Mouse (Mus musculus) liver, embryonic 12.5 days (tissue): ENCODE measurements around the gene Purb. TPM values are rescaled to one million over a fixed set of nuclear protein-coding genes. Genes with fewer than 3 reads are reported as not detected.
A peak's percentile ranks its signal among the peaks of the same experiment; 100 is the strongest.

Experiments
- ATAC-seq: fragments of 200-750 bp; cut with Nextera tagmentation; 2 replicates; pipeline ENCODE4 v1.8.0; 2017; ENCODE audit warnings: moderate number of reproducible peaks, mild to moderate bottlenecking, moderate library complexity
- H3K27ac ChIP-seq: fragments of 300-500 bp; sonication (generic); 2 replicates; pipeline ENCODE4 v1.5.1; 2016; ENCODE audit warnings: mild to moderate bottlenecking
- H3K27me3 ChIP-seq: fragments of 300-500 bp; sonication (generic); replicated peaks from 2 replicates; pipeline ENCODE4 v1.6.1; 2016; ENCODE audit warnings: mild to moderate bottlenecking, moderate library complexity
- H3K36me3 ChIP-seq: fragments of 300-500 bp; sonication (generic); 2 replicates; pipeline ENCODE4 v1.6.1; 2016; ENCODE audit warnings: mild to moderate bottlenecking, moderate library complexity
- H3K4me1 ChIP-seq: fragments of 300-500 bp; sonication (generic); 2 replicates; pipeline ENCODE4 v1.6.1; 2016
- H3K4me2 ChIP-seq: fragments of 300-500 bp; sonication (generic); 2 replicates; pipeline ENCODE4 v1.6.1; 2016; ENCODE audit warnings: mild to moderate bottlenecking, moderate library complexity
- H3K4me3 ChIP-seq: fragments of 300-500 bp; sonication (generic); 2 replicates; pipeline ENCODE4 v1.5.1; 2016; ENCODE audit warnings: mild to moderate bottlenecking, moderate library complexity
- H3K9ac ChIP-seq: fragments of 300-500 bp; sonication (generic); 2 replicates; pipeline ENCODE4 v1.6.1; 2016; ENCODE audit warnings: mild to moderate bottlenecking, moderate library complexity
- H3K9me3 ChIP-seq: fragments of 300-500 bp; sonication (generic); replicated peaks from 2 replicates; pipeline ENCODE4 v1.6.1; 2016; ENCODE audit warnings: mild to moderate bottlenecking, moderate library complexity
- WGBS: fragments of 180-500 bp; shearing (Covaris S2); methylation state at CpG from one replicate; pipeline ENCODE4 v1.1.7; 2016; ENCODE audit not compliant: insufficient replicate concordance; 5-methylcytosine and 5-hydroxymethylcytosine counted together
- polyA plus RNA-seq: library from polyadenylated mRNA; unstranded; fragments of >200 nt; fragmentation: Nextera tagmentation; extraction: Ambion mirVana; gene quantifications from 2 replicates; pipeline ENCODE4 v1.2.1, GENCODE M21; 2016

Purb gene
- polyA plus RNA-seq, 1 experiment from 2014 or later = 11.2 TPM

GRCm38 (mm10) chr11:6504689-6505088 lies 29.0 kb upstream of the Purb start:
- no peak overlapping the region for H3K9ac ChIP-seq
- H3K4me1 ChIP-seq = no peaks in the 10 kb centered on the region; the same call in 1 of the 2 replicates
- peak; percentile 31; the same call in 1 of the 2 replicates for ATAC-seq
- WGBS = 75% methylated on average over 6 of the region's 6 CpGs
- H3K9me3 ChIP-seq = no peaks in the 10 kb centered on the region
- H3K27ac ChIP-seq = no peak overlapping the region
- H3K4me2 ChIP-seq = no peak overlapping the region
- H3K4me3 ChIP-seq = no peak overlapping the region
- no peaks in the 10 kb centered on the region for H3K36me3 ChIP-seq
- no peaks in the 10 kb centered on the region for H3K27me3 ChIP-seq

DNA sequence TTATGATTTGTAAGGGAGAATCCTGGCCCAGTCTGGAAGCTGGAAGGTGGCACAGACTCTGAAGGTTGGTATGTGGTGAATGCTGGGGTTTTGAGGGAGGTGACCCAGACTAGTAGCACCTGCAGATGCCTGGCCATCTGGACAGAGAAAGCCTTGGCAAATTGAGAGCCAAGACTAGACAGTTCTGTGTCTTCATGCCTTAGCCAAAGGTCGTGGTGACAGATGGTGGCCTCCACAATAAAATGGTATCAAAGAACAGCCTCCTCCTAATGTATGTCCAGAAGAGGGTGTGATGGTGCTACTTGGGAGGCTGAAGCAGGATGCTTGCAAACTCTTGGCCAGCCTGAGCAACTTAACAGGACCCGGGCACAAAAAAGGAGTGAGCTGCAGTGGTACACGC lies 28.5 kb upstream of the Purb start:
- Histone ChIP-seq H3K4me2 (no peak overlapping the region), H3K36me3 (no peaks in the 10 kb centered on the region), H3K27ac (no peak overlapping the region), H3K9ac (no peak overlapping the region), H3K9me3 (no peaks in the 10 kb centered on the region), H3K4me3 (no peak overlapping the region), H3K27me3 (no peaks in the 10 kb centered on the region), H3K4me1 (no peaks in the 10 kb centered on the region; the same call in 1 of the 2 replicates)
- no peak for ATAC-seq
- whole genome bisulfite sequencing = 49% methylated on average over 3 of the region's 3 CpGs

DNA sequence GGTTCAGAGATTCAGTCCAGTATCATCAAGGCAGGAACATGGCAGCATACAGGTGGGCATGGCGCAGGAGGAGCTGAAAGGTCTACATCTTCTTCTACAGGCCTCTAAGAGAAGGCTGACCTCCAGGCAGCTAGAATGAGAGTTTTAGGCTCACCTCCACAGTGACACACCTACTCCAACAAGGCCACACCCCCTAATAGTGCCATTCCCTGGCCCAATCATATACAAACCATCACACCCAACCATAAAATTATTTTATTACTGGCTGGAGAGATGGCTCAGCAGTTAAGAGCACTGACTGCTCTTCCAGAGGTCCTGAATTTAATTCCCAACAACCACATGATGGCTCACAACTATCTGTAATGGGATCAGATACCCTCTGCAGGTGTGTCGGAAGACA lies 26.8 kb upstream of the Purb start:
- Histone ChIP-seq H3K9me3 (no peaks in the 10 kb centered on the region), H3K27me3 (no peaks in the 10 kb centered on the region)
- no peak for ATAC-seq

DNA sequence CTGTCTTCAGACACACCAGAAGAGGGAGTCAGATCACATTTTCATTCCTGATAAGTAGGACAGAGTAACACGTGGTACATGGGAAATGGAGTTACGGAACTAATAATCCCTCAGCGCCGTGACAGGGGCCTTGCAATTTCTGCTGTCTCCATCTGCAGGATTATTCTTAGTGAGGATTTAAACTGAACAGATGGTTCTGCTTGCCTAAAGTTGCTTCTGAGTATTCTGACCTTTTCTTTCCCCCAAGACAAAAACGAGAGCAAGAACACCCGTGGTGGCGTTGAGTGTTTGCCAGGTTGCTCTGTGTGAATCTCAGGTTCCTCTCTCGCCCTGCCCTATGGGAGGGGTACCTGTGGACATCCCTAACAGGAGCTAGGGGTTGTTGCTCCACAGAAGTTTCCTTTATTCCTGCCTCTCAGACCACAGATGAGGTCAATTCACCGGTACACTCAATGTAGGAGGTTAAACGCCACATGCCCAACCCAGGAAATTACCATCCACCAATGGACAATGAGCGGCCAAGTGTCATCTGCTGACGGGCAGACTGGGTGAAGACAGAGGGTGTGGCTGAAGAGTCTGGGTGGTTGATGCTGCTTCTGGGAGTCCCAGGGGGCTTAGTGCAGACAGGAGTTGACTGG lies 21.7 kb upstream of the Purb start:
- 69% methylated on average over 12 of the region's 12 CpGs for WGBS
- Histone ChIP-seq H3K4me1 (no peaks in the 10 kb centered on the region), H3K27me3 (no peaks in the 10 kb centered on the region), H3K27ac (no peak overlapping the region), H3K4me3 (no peak overlapping the region), H3K36me3 (no peaks in the 10 kb centered on the region), H3K9me3 (no peaks in the 10 kb centered on the region), H3K9ac (no peak overlapping the region), H3K4me2 (no peak overlapping the region)
- ATAC-seq = no peak

More for the DNA sequence above, 26.8 kb upstream of the Purb start:
- Histone ChIP-seq H3K36me3 (no peaks in the 10 kb centered on the region), H3K4me2 (no peak overlapping the region), H3K27ac (no peak overlapping the region), H3K9ac (no peak overlapping the region), H3K4me1 (no peaks in the 10 kb centered on the region; the same call in 1 of the 2 replicates), H3K4me3 (no peak overlapping the region)
- WGBS = 88% methylated on average over 2 of the region's 2 CpGs

DNA sequence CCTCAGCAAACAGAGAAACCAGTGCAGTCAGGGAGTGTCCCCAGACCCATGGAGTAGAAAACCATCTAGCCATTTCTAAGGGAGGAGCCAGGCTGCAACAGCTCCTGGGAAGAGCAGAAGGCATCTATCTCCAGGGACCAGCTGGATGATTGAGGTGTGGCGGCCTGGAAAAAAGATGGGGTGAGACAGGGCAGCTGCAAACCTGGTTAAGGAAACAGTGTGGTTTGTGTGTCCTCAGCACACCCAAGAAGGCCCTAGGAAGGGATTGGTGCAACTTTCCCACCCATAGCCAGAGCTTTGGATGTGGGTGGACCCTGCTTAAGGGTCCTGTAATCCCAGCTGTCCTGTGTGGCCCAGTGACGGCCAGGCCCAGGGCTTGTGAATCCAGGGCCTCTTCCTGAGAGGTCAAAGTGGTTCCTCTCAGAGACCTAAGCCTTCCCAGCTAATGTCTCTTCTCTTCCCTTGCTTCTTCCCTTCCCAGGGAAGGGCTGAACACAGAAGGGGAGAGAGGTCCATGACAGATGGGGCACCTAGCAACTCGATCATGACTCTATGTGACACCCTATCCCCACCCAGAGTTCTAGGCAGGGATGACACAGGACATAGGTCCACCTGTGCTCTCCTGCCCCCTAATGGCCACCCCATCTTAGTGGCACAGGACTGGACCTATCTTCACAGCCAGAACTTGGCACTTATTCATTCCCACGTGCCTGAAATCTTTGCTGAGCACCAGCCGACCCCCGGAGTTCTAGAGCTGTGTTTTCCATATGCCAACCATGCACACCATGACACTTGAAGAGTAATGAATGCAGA lies 14.2 kb upstream of the Purb start:
- peaks cover 18% of the 10 kb centered on the region for H3K4me1 ChIP-seq
- H3K36me3 ChIP-seq = no peaks in the 10 kb centered on the region
- H3K27me3 ChIP-seq = no peaks in the 10 kb centered on the region
- H3K9me3 ChIP-seq = no peaks in the 10 kb centered on the region
- ATAC-seq = peak; percentile 86
- H3K9ac ChIP-seq = no peak overlapping the region
- no peak overlapping the region for H3K27ac ChIP-seq
- H3K4me2 ChIP-seq = no peak overlapping the region
- 42% methylated on average over 6 of the region's 6 CpGs for WGBS
- H3K4me3 ChIP-seq = no peak overlapping the region

- WGBS = 84% methylated on average over 7 of the region's 7 CpGs
- Histone ChIP-seq H3K4me2 (no peak overlapping the region), H3K4me1 (peaks cover 22% of the 10 kb centered on the region), H3K9me3 (no peaks in the 10 kb centered on the region), H3K27me3 (no peaks in the 10 kb centered on the region), H3K9ac (no peak overlapping the region), H3K27ac (no peak overlapping the region), H3K4me3 (no peak overlapping the region), H3K36me3 (no peaks in the 10 kb centered on the region)
- ATAC-seq = no peak
These were observed 13.5 kb upstream of the Purb start for GRCm38 (mm10) chr11:6489257-6489656.

GRCm38 (mm10) chr11:6488041-6488684 lies 12.4 kb upstream of the Purb start:
- Histone ChIP-seq H3K4me1 (peaks cover 27% of the 10 kb centered on the region), H3K27ac (no peak overlapping the region), H3K4me3 (no peak overlapping the region), H3K27me3 (no peaks in the 10 kb centered on the region), H3K36me3 (no peaks in the 10 kb centered on the region), H3K9ac (no peak overlapping the region), H3K9me3 (no peaks in the 10 kb centered on the region), H3K4me2 (no peak overlapping the region)
- no peak for ATAC-seq
- 84% methylated on average over 5 of the region's 5 CpGs for WGBS

DNA sequence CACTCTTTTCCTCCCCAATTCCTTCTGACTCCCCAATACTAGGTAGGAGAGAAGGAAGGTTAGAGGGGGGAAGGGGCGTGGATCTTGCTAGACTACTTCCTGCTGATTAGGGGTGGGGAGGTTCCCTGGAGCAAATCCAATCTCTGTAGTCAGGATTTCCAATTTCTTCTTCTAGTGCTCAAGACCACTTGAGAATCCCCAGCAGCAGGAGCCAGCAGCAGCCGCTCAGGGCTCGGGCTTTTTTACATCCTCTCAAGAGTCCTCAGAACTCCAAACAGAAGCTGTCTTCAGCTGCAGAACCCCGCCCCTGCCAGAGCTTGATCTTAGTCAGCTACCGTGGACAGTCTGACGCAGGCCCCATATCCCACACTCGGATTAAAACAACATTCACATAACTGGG lies 11.8 kb upstream of the Purb start:
- 50% methylated on average over 7 of the region's 7 CpGs for WGBS
- no peak for ATAC-seq
- no peak overlapping the region for H3K4me2 ChIP-seq
- H3K9ac ChIP-seq = no peak overlapping the region
- H3K4me1 ChIP-seq = peaks cover 29% of the 10 kb centered on the region
- H3K36me3 ChIP-seq = no peaks in the 10 kb centered on the region
- H3K27me3 ChIP-seq = no peaks in the 10 kb centered on the region
- H3K9me3 ChIP-seq = no peaks in the 10 kb centered on the region
- H3K4me3 ChIP-seq = no peak overlapping the region
- H3K27ac ChIP-seq = no peak overlapping the region

- Histone ChIP-seq H3K4me1 (peaks cover 29% of the 10 kb centered on the region), H3K4me3 (no peak overlapping the region), H3K9me3 (no peaks in the 10 kb centered on the region), H3K4me2 (no peak overlapping the region), H3K27ac (no peak overlapping the region), H3K36me3 (no peaks in the 10 kb centered on the region), H3K27me3 (no peaks in the 10 kb centered on the region), H3K9ac (no peak overlapping the region)
- no peak for ATAC-seq
- 58% methylated on average over 6 of the region's 6 CpGs for WGBS
These were observed 11.2 kb upstream of the Purb start for GRCm38 (mm10) chr11:6486916-6487315.

DNA sequence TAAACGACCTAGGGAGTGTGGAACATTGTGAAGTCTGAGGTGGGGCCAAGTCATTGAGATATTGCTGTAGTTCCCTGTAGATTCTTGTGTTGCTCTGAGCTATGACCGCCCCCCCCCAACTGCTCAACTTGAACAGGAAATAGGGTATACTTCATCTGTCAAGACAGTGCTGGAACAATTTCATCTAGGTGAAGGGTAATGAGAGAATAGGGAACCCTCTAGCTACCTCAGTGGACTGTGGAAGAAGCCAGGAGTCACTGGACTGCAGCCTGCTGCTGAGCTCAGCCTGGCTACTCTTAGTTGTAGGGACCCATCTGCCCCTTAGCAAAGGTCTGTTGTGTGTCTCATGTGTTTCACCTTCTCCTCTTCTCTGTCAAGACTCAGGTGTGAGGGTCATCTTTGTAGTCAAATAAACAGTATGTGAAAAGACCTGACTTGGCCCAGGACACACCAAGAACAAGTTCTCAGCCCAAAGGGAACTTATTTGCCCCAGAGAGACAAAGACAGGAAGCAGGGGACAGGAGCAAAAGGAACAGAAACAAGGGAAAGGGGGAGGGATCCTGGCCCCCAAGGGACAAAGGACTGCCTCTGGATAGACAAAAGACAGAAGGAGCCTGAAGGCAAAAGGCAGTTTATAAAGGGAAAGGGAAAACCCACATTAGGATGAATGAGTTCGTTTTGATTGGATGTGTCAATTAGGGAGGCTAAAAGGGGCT lies 8.7 kb upstream of the Purb start:
- WGBS = 36% methylated on average over 3 of the region's 3 CpGs
- Histone ChIP-seq H3K36me3 (no peaks in the 10 kb centered on the region), H3K4me2 (no peak overlapping the region), H3K9ac (no peak overlapping the region), H3K4me3 (no peak overlapping the region), H3K27me3 (no peaks in the 10 kb centered on the region), H3K9me3 (no peaks in the 10 kb centered on the region), H3K27ac (no peak overlapping the region), H3K4me1 (peaks cover 25% of the 10 kb centered on the region)
- no peak for ATAC-seq

DNA sequence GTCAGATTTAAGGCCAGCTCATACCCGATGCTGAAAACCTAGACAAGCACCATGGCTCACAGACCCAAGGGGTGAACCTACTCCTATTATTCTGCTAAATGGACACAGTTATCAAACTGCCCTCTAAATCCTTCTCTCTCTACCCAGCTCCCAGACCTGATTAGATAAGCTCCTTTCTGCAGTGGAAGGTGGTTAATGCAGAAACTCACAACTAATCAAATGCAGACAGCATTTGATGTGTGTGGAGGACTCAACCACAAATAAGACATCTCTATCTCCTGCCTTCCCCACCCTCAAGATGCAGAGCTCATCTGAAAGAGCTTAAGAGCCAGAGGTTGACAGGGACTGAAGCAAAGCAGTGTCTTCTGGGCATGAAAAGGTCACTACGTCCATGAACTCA lies 7.4 kb upstream of the Purb start:
- Histone ChIP-seq H3K4me3 (no peak overlapping the region), H3K4me1 (peaks cover 25% of the 10 kb centered on the region), H3K9me3 (no peaks in the 10 kb centered on the region), H3K27ac (no peak overlapping the region), H3K27me3 (no peaks in the 10 kb centered on the region), H3K36me3 (no peaks in the 10 kb centered on the region), H3K4me2 (no peak overlapping the region), H3K9ac (no peak overlapping the region)
- no peak for ATAC-seq
- 57% methylated on average over 2 of the region's 2 CpGs for WGBS
